Mouse (Mus musculus): ENCODE data around the gene Samd14.
"Not testable (repeated sequence)": the region's sequence is repeated elsewhere in the genome, so short reads cannot be mapped to it uniquely, and the experiment has no call there.

Samd14 gene

DNA sequence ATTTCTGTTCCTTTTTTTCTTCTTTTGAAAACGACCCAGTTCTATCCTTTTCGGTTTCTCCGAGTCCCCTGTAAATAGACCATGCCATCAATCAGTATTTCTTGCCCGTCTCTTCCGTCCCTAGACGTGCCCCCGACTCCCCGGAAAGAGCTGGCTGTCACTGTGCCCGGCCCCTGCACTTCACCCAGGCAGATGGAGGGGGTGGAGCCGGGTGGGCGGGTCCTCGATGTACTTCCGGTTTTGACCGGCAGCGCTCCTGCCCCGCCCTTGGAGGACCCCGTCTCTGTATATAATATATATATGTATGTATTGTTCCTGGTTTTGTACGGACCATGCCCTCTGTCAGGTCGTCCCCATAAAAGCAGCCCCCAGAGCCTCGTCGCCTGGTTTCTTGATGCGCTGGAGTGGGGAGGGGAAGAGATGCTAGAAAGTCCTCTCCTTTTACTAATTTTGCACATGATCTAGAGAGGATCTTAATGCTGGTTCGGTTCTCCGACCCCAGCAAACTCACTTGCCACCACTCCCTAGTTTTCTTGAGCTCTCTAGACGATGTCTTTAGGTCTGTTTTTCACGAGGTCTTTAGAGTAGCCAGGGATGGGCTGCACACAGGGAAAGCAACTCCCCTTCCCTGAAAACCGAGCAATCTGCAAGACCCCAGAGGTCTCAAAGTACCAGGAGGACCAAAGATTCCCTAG lies 3.0 kb upstream of the Samd14 start:
- DNase-seq, result peak; percentile 93

- DNase-seq, result no peak
Observed at GRCm38 (mm10) chr11:95007418-95007817, 2.3 kb upstream of the Samd14 start.

DNA sequence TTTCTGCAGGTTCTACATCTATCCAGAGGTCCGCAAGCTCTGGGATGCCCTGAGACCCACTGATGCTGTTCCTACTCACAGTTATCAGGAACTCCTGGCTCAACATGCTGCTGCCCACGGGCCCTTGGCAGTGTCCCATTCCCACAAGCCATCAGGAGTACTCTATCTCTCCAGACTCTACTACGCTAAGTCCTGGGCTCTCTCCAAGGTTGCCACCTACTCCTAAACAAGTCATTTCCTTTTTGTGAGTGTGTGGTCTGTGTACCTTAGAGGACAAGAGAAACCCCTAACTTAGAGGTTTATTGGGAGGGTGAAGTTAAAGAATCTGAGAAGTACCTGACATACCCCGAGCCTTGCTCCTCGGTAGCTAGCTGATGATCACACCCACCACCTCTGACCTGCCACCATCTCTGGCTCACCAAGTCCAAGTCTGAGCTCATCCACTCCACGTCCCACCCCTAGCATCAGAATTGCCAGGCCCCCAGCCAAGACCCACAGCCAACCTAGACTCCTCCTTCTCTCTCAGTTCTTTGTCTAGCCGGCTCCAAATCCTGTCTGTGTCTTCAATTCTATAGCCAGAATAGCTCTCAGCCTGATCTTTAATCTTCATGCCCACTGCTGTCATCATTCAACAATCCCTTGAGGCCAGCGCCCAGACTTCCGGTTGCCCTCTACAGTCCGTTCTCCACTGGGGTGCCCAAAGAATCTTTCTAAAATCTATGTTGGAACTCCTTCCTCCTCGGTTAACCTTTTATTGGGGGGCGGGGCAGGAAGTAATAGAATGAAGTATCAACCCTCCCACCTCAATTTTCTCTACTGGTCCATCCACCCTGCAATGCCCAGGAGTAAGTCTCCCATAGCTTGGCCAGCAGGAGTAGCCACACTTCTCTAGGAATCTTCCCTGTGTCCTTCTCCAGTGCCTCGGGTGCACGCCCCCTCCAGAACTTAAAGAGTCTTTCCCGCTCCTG lies 734 bp upstream of the Samd14 start:
- peak; percentile 48 for DNase-seq

DNA sequence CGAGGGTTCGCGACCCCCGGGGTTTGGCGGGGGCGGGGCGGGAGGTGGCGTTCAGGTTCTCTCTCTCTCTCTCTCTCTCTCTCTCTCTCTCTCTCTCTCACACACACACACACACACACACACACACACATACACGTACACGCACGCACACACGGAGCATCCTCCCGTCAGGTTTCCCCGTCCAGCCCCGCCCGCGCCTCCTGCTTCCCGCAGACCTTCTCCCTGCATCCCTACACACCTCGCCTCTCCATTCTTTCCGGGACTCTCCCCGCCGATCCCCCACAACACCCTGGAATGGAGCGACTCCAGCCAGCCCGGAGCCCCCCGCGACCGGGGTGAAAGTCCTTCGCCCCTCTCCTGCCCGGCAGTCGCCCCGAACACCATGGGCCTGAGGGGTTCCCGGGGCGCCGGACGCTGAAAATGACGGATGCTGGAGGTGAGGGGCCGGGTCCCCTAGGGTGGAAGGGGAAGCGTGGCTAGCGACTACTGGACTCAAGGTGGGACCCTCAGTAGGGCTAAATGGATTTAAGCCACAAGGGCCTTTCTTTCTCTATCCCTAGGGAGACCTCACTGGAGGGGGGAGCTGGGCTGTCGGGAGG lies 561 bp downstream of the Samd14 start:
- DNase-seq, result peak; percentile 60

- not testable (repeated sequence) for DNase-seq
Observed at GRCm38 (mm10) chr11:95010841-95011403, 1.2 kb downstream of the Samd14 start.

GRCm38 (mm10) chr11:95011416-95011815 lies 1.7 kb downstream of the Samd14 start:
- DNase-seq, result no peak

DNA sequence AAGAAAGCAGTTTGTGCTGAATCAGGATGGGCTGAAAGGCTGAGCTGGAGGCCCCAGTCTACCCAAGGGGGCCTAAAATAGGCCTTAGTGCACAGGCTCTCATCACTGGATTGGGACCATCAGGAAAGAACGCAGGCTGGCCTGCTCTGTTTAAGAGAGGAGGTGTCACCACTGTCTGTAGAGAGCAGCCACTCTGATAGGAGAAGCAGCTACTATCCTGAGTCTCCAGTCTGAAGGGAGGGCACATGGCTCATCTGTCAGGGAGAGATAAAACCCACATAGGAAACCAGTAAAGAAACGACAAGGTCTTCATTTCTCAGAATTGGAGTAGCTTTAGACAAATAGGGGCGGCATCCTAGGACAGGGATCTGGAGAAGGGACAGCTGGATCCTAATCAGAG lies 2.4 kb downstream of the Samd14 start:
- no peak for DNase-seq

DNA sequence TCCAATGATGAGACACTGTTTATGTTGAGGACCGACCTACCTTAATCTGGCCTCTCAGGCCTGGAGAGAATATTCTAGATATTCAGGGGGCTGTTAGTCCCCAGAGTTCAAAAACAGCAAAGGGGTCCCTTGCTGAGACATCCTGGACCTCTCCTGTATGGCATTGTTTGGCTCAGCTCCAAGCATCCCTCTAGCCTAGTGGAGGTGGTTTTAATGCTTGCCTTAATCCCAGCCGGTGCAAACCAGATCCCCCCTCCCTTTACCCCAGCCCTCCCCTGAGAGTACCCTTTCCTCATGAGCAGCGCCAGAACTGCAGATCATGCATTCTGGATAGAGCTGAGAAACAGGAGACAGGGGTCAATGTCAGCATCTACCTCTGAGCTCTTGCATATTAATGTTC lies 2.8 kb downstream of the Samd14 start:
- DNase-seq, result peak; percentile 54

GRCm38 (mm10) chr11:95015484-95015883 lies 5.8 kb downstream of the Samd14 start:
- DNase-seq, result no peak

DNA sequence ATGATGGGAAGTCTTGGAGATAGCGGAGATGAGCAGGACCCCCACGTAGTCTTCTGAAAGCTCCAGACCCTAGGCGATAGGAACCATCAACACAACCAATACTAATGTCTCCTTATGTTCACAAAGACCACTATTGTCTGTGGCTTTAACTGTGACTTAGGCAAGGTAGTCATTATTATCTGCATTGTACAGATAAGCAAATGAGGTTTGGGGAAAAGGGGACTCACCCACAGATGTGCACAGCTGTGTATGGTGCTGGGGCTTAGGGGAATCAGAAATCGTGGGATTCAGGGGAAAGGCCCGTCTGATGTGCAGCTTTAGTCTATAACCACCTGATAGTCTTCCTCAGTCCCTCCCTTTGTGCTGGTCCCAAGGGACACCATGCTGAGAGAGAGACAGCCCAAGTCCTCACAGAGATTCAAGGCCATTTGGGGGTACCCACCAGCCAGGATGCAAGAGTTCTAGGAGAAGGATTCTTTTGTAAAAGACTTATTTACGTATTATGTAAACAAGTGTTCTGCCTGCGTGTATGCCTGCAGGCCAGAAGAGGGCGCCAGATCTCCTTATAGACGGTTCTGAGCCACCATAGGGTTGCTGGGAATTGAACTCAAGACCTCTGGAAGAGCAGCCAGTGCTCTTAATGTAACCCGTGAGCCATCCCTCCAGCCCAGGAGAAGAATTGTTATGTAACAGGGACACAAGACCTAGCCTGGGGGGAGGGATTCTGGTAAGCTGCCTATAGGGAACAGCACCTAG lies 12.7 kb downstream of the Samd14 start:
- no peak for DNase-seq

- DNase-seq, result no peak
Observed at GRCm38 (mm10) chr11:95023481-95023880, 13.8 kb downstream of the Samd14 start.

DNA sequence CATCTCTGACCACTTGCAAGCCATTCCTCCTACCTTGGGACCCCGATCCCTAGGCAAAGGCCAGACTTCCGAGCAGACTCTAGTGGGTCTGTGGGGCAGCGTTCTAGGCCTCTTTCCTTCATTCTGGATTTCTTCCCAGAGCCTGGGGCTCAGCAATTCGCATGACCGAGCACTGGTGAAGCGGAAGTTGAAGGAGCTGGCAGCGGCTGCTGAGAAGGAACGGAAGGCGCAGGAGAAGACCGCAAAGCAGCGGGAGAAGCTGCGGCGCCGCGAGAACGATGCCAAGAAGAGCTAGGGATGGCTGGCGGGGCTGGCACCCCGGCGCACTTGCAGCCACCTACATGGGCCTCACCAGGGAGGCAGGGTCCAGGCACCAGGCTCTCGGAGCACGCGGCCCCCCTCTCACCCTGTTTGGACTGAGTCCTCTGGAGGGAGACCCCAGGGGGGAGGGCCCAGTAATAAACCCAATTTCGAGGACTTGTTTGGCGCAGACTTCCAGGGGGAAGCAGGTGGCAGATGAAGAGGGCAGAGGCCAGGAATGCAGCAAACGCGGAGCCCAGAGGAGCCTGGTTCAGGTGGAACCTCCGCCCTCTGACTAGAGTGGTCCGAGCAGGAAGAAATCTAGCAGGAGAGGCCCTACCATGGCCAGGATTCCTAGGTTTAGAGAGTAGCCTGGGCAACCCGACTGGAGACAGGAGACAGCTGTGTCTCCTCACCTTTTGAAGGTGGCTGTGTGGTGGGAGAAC lies 14.9 kb downstream of the Samd14 start:
- DNase-seq, result peak; percentile 62

DNA sequence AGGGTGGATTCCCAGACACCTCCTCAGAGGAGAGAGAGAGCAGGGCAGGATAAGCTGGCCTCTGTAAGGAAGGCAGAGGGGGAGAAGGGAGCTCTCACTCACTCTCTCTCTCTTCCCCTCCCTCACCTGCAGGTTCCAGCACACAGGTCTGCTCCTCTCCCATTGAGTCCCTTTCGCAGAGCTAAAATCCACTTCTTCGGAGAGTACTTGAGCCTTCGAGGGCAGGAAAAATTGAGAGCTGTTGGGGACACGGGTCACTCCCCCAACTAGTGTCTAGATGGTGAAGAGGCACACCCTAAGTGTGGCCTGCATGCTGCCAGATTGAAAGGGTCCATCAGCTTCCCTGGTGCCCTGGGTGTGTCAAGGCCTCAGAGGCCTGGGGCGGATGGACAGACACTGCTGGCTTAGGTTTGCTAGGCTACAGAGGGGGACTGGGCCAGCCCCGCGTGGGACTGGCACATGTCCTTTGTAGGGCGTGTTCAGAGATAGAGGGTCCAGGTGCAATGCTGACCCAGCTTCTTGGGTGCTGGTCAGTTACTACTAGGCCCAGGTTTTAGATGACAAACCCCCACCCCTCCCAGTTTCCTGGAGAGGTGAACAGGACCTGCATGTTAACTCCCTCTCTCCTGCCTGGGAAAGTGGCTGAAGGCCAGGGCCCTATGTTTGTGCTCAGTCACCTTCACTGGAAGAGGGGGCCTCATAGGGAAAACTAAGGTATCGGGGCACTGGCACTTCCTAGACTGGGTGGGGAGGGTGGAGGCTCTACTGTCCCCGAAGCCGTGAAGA lies 15.7 kb downstream of the Samd14 start:
- no peak for DNase-seq

- DNase-seq, result no peak
Observed at GRCm38 (mm10) chr11:95026090-95026542, 16.4 kb downstream of the Samd14 start.

DNA sequence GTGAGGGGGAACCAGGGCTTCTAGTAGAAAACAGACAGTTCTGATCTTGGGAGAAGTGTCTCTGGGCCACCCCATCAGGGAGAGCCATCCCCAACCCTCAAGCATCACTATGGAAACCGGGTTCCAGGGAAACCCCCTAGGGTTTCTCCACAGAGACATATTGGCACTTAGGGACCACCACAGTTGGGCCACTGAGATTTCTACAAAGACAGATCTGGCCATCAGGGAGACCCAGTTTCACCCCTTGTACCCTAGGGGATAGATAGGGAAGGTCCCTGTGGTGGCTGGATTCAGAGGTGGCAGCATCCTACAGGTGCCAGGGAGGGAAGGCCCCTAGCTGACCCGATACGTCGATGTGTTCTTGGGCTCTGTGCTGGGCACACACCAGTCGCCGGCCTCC lies 17.2 kb downstream of the Samd14 start:
- no peak for DNase-seq

- DNase-seq, result no peak
Observed at GRCm38 (mm10) chr11:95027850-95028470, 18.3 kb downstream of the Samd14 start.

- DNase-seq, result no peak
Observed at GRCm38 (mm10) chr11:95032945-95033344, 23.3 kb downstream of the Samd14 start.

- DNase-seq, result no peak
Observed at GRCm38 (mm10) chr11:95033617-95034016, 23.9 kb downstream of the Samd14 start.

DNA sequence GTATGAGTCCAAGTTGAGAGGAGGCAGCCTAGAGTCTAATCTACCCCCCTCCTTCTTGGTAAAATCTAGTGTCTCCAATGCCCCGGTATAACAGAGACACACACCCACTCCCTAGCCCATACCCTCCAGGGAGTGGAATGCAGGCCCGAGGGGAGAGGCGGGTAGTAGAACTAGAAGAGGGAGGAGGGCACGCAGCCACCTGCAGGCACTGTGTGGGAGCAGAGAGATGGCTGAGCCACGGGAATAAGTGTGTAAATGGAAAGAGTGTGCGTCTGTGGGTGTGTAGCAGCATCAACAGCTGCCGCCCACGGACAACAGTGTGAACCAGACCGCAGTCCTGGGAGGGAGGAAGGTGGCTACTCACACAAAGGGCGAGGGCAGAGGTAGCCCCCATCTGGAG lies 25.2 kb downstream of the Samd14 start:
- no peak for DNase-seq

DNA sequence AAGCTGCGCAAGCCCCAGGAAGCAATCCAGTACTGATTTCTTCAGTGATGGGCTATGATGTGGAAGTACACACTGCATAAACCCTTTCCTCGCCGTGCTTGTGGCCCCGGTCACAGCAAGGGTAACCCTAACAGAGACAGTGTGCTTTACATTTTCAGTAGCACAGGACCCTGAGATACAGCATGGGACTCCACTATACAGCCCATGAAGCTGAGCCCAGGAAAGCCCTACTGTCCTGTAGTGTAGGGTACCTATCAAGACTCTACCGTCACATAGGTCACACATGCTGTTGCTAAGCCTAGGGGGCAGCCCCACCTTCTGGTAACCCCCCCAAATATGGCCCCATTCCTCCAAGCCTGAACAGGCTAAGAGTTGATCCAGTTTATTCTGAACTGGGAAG lies 26.8 kb downstream of the Samd14 start:
- DNase-seq, result no peak

Data from kidney, postnatal 10 days (tissue).